In genomic region chr19:6056696-6057095, GRCm38 (mm10) we compare ENCODE assay signal across 8 mouse cellular contexts. TPM values are rescaled to one million over a fixed set of nuclear protein-coding genes. Genes with fewer than 3 reads are reported as not detected.
DNase-seq lines count a peak whose midpoint lies in the region; ATAC-seq lines count a peak whose summit lies in the region.

No protein-coding gene starts in this region.

- H3K4me2 ChIP-seq in hindbrain, embryonic 11.5 days (replicated peaks; ENCODE audit: low read depth, low read length): peak overlapping the region; percentile 52
- peak overlapping the region; percentile 82 for H3K4me2 ChIP-seq in midbrain, embryonic 12.5 days (replicated peaks)

- H3K27ac ChIP-seq in hindbrain, embryonic 11.5 days (ENCODE audit: low read depth, low read length): no peak overlapping the region
- no peak overlapping the region for H3K27ac ChIP-seq in midbrain, embryonic 12.5 days (replicated peaks)

- peaks cover 19% of the 10 kb centered on the region for H3K36me3 ChIP-seq in hindbrain, embryonic 11.5 days (ENCODE audit: control insufficient read depth, insufficient read depth, low read length)
- peaks cover 54% of the 10 kb centered on the region for H3K36me3 ChIP-seq in midbrain, embryonic 12.5 days

- H3K9ac ChIP-seq in hindbrain, embryonic 11.5 days (ENCODE audit: low read depth, low read length): peak overlapping the region; percentile 91
- peak overlapping the region; percentile 78 for H3K9ac ChIP-seq in midbrain, embryonic 12.5 days (replicated peaks)

- H3K27me3 ChIP-seq in hindbrain, embryonic 11.5 days (ENCODE audit: control insufficient read depth, insufficient read depth, low read length): no peaks in the 10 kb centered on the region
- H3K27me3 ChIP-seq in midbrain, embryonic 12.5 days: no peaks in the 10 kb centered on the region

- no peak for ATAC-seq in hindbrain, embryonic 11.5 days (ENCODE audit: low FRiP score)
- no peak for ATAC-seq in midbrain, embryonic 12.5 days (ENCODE audit: low FRiP score, low read depth)

- peaks cover 6% of the 10 kb centered on the region; the same call in 1 of the 2 replicates for H3K4me1 ChIP-seq in hindbrain, embryonic 11.5 days (replicated peaks; ENCODE audit: control insufficient read depth, insufficient read depth, low read length)
- peaks cover 27% of the 10 kb centered on the region for H3K4me1 ChIP-seq in midbrain, embryonic 12.5 days

- 69% methylated on average over 4 of the region's 4 CpGs for WGBS in hindbrain, embryonic 11.5 days
- 59% methylated on average over 4 of the region's 4 CpGs for WGBS in midbrain, embryonic 12.5 days

- no peaks in the 10 kb centered on the region for H3K9me3 ChIP-seq in hindbrain, embryonic 11.5 days (ENCODE audit: control insufficient read depth, low read length)
- no peaks in the 10 kb centered on the region for H3K9me3 ChIP-seq in midbrain, embryonic 12.5 days

- peak overlapping the region; percentile 88 for H3K4me3 ChIP-seq in hindbrain, embryonic 11.5 days (ENCODE audit: low read depth, low read length)
- H3K4me3 ChIP-seq in midbrain, embryonic 12.5 days: peak overlapping the region; percentile 84

- DNase-seq in kidney, adult 11 months: peak; percentile 12
- no peak for DNase-seq in kidney, postnatal 10 days
- DNase-seq in cerebellum, adult 9-11 months: peak; percentile 56
- no peak for DNase-seq in hindbrain, embryonic 11.5 days (ENCODE audit: low spot score)
- DNase-seq in embryo, embryonic 10.5 days (ENCODE audit: low spot score): no peak
- DNase-seq in right cerebral cortex, postnatal 14 days: no peak
- DNase-seq in thymus, postnatal 10 days (ENCODE audit: low spot score in 2 of 2): no peak

RNA-seq across cellular contexts. Expression of gene Mrpl49, which starts 0.9 kb away (rescaled TPM):
- polyA plus RNA-seq in hindbrain, embryonic 11.5 days (2014; fragmentation: Nextera tagmentation; extraction: Ambion mirVana): 81.7 and 86.6 TPM in 2 replicates
- polyA plus RNA-seq in midbrain, embryonic 12.5 days (2016; fragmentation: Nextera tagmentation; extraction: Ambion mirVana): 75.8 and 76.4 TPM in 2 replicates

RNA-seq across cellular contexts. Expression of gene Fau, which starts 0.9 kb away (rescaled TPM):
- 749 and 751 TPM in 2 replicates for polyA plus RNA-seq in hindbrain, embryonic 11.5 days (2014; fragmentation: Nextera tagmentation; extraction: Ambion mirVana)
- 595 and 628 TPM in 2 replicates for polyA plus RNA-seq in midbrain, embryonic 12.5 days (2016; fragmentation: Nextera tagmentation; extraction: Ambion mirVana)

RNA-seq across cellular contexts. Expression of gene Znhit2, which starts 4.3 kb away (rescaled TPM):
- 39.7 and 41.1 TPM in 2 replicates for polyA plus RNA-seq in hindbrain, embryonic 11.5 days (2014; fragmentation: Nextera tagmentation; extraction: Ambion mirVana)
- polyA plus RNA-seq in midbrain, embryonic 12.5 days (2016; fragmentation: Nextera tagmentation; extraction: Ambion mirVana): 30.8 and 32.2 TPM in 2 replicates

RNA-seq across cellular contexts. Expression of gene Syvn1, which starts 10.3 kb away (rescaled TPM):
- polyA plus RNA-seq in hindbrain, embryonic 11.5 days (2014; fragmentation: Nextera tagmentation; extraction: Ambion mirVana): 23.9 and 27.1 TPM in 2 replicates
- 30.0 and 32.6 TPM in 2 replicates for polyA plus RNA-seq in midbrain, embryonic 12.5 days (2016; fragmentation: Nextera tagmentation; extraction: Ambion mirVana)

RNA-seq across cellular contexts. Expression of gene Tm7sf2, which starts 11.5 kb away (rescaled TPM):
- 36.0 and 38.1 TPM in 2 replicates for polyA plus RNA-seq in hindbrain, embryonic 11.5 days (2014; fragmentation: Nextera tagmentation; extraction: Ambion mirVana)
- 41.0 and 41.3 TPM in 2 replicates for polyA plus RNA-seq in midbrain, embryonic 12.5 days (2016; fragmentation: Nextera tagmentation; extraction: Ambion mirVana)

Comparison
In these comparisons a context has a peak if more than half of its experiments do, and no peak if none do; other contexts are left out.
1. DNase-seq: peak in kidney, adult 11 months (single experiment) and cerebellum, adult 9-11 months (single experiment); none in kidney, postnatal 10 days (single experiment), hindbrain, embryonic 11.5 days (single experiment), embryo, embryonic 10.5 days (single experiment), right cerebral cortex, postnatal 14 days (single experiment) and thymus, postnatal 10 days (0 of 2).